Mouse (Mus musculus): ENCODE data around the gene Prss23. TPM values are rescaled to one million over a fixed set of nuclear protein-coding genes. Genes with fewer than 3 reads are reported as not detected.

The Prss23 gene
- total RNA-seq (2023; ENCODE audit: inconsistent age), result 0.27 TPM in 1 of 4 replicates, not detected in the others

GRCm38 (mm10) chr7:89526731-89527429 is at the start of gene Prss23:
Gene Prss23 (minus strand): TSS chr7:89527187.

Other genes with a start within 250 kb of the Prss23 start
- 44.6 to 50.7 TPM (median 48.4 TPM) in 4 replicates for gene Tmem135, start 123.0 kb downstream of the Prss23 start, total RNA-seq (2023; ENCODE audit: inconsistent age)
- 0.06 to 0.12 TPM (median 0.10 TPM) in 3 of 4 replicates, not detected in the other for gene Fzd4, start 122.8 kb downstream of the Prss23 start, total RNA-seq (2023; ENCODE audit: inconsistent age)
- not detected in 4 replicates for gene Me3, start 105.2 kb upstream of the Prss23 start, total RNA-seq (2023; ENCODE audit: inconsistent age)